Mouse (Mus musculus) heart, embryonic 14.5 days (tissue): ENCODE measurements around the gene Pir. TPM values are rescaled to one million over a fixed set of nuclear protein-coding genes. Genes with fewer than 3 reads are reported as not detected.

Experiments
- ATAC-seq: fragments of 200-750 bp; cut with Nextera tagmentation; 2 replicates; pipeline ENCODE4 v1.8.0; 2017; ENCODE audit warnings: low read depth, moderate TSS enrichment; ENCODE audit not compliant: insufficient number of reproducible peaks, insufficient read depth, low FRiP score
- H3K27ac ChIP-seq, 2 experiments: fragments of 200-500 bp in 1 of 2; fragments of 300-500 bp in 1 of 2; sonication (generic) in 1 of 2; replicated peaks in 1 of 2; 2 replicates each; pipeline ENCODE4 v1.5.1; 2012 to 2014; ENCODE audit warnings: low read depth in 2 of 2, low read length in 2 of 2, control low read depth in 1 of 2, mild to moderate bottlenecking in 1 of 2, mixed read lengths in 1 of 2; ENCODE audit not compliant: control insufficient read depth in 1 of 2, insufficient read depth in 1 of 2
- H3K27me3 ChIP-seq: fragments of 300-500 bp; sonication (generic); 2 replicates; pipeline ENCODE4 v1.6.1; 2014; ENCODE audit warnings: mild to moderate bottlenecking, low read length, control low read depth; ENCODE audit not compliant: control insufficient read depth, insufficient read depth
- H3K36me3 ChIP-seq: fragments of 300-500 bp; sonication (generic); 2 replicates; pipeline ENCODE4 v1.6.1; 2014; ENCODE audit warnings: mild to moderate bottlenecking, control low read depth, low read length, mixed read lengths; ENCODE audit not compliant: control insufficient read depth, insufficient read depth
- H3K4me1 ChIP-seq, 2 experiments: fragments of 200-500 bp in 1 of 2; fragments of 300-500 bp in 1 of 2; sonication (generic) in 1 of 2; 2 replicates each; pipeline ENCODE4 v1.6.1; 2012 to 2014; ENCODE audit warnings: low read length in 2 of 2, control low read depth in 1 of 2, mixed read lengths in 1 of 2; ENCODE audit not compliant: control insufficient read depth in 2 of 2, insufficient read depth in 2 of 2
- H3K4me2 ChIP-seq: fragments of 300-500 bp; sonication (generic); 2 replicates; pipeline ENCODE4 v1.6.1; 2014; ENCODE audit warnings: mild to moderate bottlenecking, low read length
- H3K4me3 ChIP-seq, 2 experiments: fragments of 200-500 bp in 1 of 2; fragments of 300-500 bp in 1 of 2; sonication (generic) in 1 of 2; 2 replicates each; pipeline ENCODE4 v1.5.1; 2012 to 2014; ENCODE audit warnings: low read length in 2 of 2, mild to moderate bottlenecking in 2 of 2, control low read depth in 1 of 2, low read depth in 1 of 2, moderate library complexity in 1 of 2; ENCODE audit not compliant: control insufficient read depth in 1 of 2, insufficient read depth in 1 of 2
- H3K9ac ChIP-seq: fragments of 300-500 bp; sonication (generic); 2 replicates; pipeline ENCODE4 v1.6.1; 2014; ENCODE audit warnings: mild to moderate bottlenecking, low read length
- H3K9me3 ChIP-seq: fragments of 300-500 bp; sonication (generic); 2 replicates; pipeline ENCODE4 v1.6.1; 2016; ENCODE audit warnings: low read length, control low read depth; ENCODE audit not compliant: control insufficient read depth
- WGBS: fragments of 180-500 bp; shearing (Covaris S2); extraction: QIAGEN DNeasy Blood & Tissue Kit; methylation state at CpG from one replicate; pipeline ENCODE4 v1.1.7; 2014; 5-methylcytosine and 5-hydroxymethylcytosine counted together
- polyA plus RNA-seq: library from polyadenylated mRNA; unstranded; fragments of >200 nt; fragmentation: Nextera tagmentation; extraction: Ambion mirVana; gene quantifications from 2 replicates; pipeline ENCODE4 v1.2.1, GENCODE M21; 2014

The Pir gene
- polyA plus RNA-seq, 1 experiment from 2014 or later: 8.0 TPM

DNA sequence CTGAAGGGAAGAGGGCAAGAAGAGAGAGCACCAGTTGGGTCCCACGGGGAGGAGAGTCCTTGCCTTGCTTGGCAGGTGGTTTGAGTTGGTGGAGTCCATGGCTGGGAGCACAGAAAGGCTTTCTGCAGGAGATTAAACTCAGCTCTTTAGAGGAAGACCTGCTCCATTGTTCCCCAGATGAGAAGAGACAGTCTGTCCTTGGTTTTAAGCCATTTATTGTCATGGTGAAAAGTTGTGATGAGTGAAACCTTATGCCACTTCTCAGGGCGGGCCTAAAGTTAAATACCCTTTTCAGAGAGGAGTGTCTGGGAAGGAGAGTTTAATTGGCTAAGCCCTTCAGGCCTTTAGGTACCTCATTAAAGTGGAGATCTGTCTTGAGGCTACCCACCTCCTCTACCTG lies 6.9 kb upstream of the Pir start:
- Histone ChIP-seq H3K9me3 (no peaks in the 10 kb centered on the region), H3K9ac (no peak overlapping the region), H3K36me3 (no peaks in the 10 kb centered on the region), H3K4me1 (no peaks in the 10 kb centered on the region), H3K27me3 (no peaks in the 10 kb centered on the region), H3K27ac (no peak overlapping the region), H3K4me2 (no peak overlapping the region), H3K4me3 (no peak overlapping the region)
- 63% methylated on average over 2 of the region's 2 CpGs for WGBS
- ATAC-seq: no peak

DNA sequence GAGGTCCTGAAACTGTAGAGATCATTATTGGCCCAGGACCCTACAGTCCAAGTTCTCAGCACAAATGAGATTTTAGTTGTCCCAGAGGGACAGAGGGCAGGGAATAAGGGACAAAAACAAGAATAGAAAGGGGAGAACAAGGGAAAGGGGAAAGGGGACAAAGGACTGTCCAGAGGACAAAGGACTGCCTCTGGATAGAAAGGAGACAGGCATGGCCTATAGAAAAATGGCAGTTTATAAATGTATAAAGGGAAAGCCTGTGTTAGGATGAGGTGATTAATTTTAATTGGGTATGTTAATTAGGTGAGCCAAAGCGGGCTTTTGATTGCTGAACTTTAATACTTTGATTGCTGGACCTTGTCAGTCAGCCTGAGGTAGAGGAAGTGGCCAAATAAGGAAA lies 4.3 kb upstream of the Pir start:
- Histone ChIP-seq H3K36me3 (no peaks in the 10 kb centered on the region), H3K9ac (no peak overlapping the region), H3K27ac (no peak overlapping the region), H3K4me3 (no peak overlapping the region), H3K4me1 (no peaks in the 10 kb centered on the region), H3K4me2 (no peak overlapping the region), H3K9me3 (no peaks in the 10 kb centered on the region), H3K27me3 (no peaks in the 10 kb centered on the region)
- ATAC-seq: no peak
- WGBS: 50% methylated on average over 1 of the region's 1 CpGs

DNA sequence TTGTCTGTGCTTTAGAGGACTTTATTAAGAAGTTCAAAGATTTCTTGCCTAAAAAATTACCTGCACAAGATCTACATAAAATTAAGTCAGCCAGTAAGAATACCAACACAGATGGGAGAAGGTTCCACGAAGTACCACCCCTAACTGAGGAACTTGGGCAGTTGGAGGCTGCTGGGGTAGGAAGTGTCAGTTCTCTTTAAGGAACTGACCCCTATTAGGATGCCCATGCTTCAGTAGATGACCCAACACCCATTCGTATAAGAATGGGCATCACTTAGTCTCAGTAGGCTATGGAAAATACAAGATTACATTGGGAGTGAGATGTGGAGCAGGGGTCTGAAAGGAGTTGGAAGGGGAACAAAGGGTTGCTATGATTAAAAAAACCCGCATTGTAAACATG lies 1.4 kb downstream of the Pir start:
- no peak for ATAC-seq
- H3K27ac ChIP-seq: no peak overlapping the region
- H3K9me3 ChIP-seq: no peaks in the 10 kb centered on the region
- no peaks in the 10 kb centered on the region for H3K27me3 ChIP-seq
- no peak overlapping the region for H3K4me2 ChIP-seq
- no peak overlapping the region for H3K9ac ChIP-seq
- H3K36me3 ChIP-seq: no peaks in the 10 kb centered on the region
- WGBS: 82% methylated on average over 3 of the region's 3 CpGs
- H3K4me3 ChIP-seq: no peak overlapping the region
- H3K4me1 ChIP-seq: no peaks in the 10 kb centered on the region

DNA sequence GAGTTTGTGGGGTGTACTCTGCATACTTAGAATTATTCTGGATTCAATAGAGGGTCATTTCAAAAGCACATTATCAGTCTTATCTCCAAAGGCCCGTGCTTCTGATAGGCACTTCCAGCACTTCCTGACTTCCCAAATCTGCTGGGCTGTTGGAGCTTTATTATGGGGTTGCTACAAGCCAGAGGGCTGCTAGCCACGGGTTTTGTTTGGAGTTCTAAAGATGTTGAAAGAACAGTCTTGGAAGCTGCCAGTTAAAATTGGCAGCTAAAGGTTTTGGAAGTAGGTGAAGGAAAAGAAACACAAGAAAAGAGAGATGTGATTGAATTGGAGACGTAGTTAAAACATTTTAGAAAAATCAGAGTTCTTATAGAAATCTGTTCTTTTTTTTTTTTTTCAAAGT lies 6.4 kb downstream of the Pir start:
- Histone ChIP-seq H3K4me1 (no peaks in the 10 kb centered on the region), H3K9ac (no peak overlapping the region), H3K9me3 (no peaks in the 10 kb centered on the region), H3K4me2 (no peak overlapping the region), H3K27ac (no peak overlapping the region), H3K27me3 (no peaks in the 10 kb centered on the region), H3K36me3 (no peaks in the 10 kb centered on the region), H3K4me3 (no peak overlapping the region)
- WGBS: 34% methylated on average over 3 of the region's 3 CpGs
- ATAC-seq: no peak

DNA sequence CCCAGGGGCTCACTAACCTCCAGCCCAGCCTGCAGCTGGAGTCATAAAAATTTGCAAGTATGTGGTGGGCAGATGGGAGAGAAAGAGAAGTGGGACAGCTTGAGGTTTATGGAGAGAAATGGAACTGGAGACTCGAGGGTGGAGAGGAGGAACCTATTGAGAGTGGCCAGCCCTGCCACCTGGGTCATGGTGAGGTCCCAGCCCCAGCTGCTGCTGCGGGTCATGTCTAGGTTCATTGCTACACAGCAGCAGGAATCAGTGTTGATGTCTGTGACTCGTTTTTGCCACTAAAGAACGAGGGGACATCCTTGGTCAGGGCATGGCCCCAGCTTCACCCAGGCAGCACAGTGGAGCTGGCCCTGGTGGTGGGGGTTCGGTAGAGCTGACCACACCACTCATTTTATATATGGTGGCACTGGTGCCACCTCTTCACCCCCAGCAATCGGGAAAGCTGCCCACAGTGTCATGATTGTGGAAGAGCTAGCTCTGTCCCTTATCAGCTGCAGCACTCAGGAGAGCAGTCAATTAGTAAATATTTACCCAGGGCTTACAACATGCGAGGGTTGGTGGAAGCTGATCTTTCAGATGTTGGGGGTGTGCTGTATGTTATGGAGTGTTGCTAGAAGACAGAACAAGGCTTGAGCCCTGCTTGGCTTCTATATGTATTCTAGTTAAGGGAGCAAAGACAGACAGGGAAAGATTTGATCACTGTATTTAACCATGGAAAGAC lies 11.9 kb downstream of the Pir start:
- Histone ChIP-seq H3K27ac (no peak overlapping the region), H3K9me3 (no peaks in the 10 kb centered on the region), H3K27me3 (no peaks in the 10 kb centered on the region), H3K36me3 (no peaks in the 10 kb centered on the region), H3K4me2 (no peak overlapping the region), H3K9ac (no peak overlapping the region), H3K4me1 (no peaks in the 10 kb centered on the region), H3K4me3 (no peak overlapping the region)
- ATAC-seq: no peak
- 61% methylated on average over 7 of the region's 7 CpGs for WGBS

DNA sequence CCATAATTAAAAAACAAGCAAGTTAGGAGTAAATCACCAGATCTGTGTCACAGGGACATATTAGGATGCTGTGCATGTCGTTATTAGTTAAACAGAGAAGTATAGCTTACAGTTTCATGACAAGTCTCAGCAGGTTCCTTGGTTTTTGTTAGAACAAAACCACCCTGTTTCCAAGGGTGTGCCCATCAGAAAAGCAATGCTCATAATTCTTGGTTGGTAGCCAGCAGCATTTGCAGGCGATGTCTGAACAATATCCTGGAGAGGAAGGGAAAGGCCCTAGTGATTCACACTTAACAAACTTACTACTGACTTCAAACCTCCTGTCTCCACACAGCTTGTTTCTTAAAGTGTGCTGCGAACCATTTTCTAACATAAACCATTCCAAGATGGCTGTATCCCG lies 14.6 kb downstream of the Pir start:
- Histone ChIP-seq H3K27me3 (no peaks in the 10 kb centered on the region), H3K9ac (no peak overlapping the region), H3K36me3 (no peaks in the 10 kb centered on the region), H3K4me2 (no peak overlapping the region), H3K4me3 (no peak overlapping the region), H3K27ac (no peak overlapping the region), H3K4me1 (no peaks in the 10 kb centered on the region), H3K9me3 (no peaks in the 10 kb centered on the region)
- WGBS: 77% methylated on average over 4 of the region's 4 CpGs
- no peak for ATAC-seq

DNA sequence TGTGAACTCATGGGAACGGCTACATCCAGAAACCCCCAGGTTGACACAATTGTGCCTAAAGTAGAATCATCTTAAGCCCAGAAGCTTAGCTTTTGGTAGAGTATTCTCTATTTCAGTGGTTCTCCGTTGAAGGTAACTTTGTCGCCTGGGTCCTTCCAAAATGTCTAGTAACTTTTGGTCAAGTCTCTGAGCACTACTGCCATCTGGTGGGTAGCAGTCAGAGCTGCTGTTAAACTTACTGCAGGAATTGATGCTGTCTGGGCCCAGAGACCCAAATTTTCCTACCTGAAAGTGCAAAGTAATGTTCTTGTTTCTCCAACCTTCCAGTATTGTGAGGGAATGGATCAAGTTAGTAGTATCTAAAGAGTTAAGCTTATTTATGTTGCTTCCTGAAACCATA lies 17.9 kb downstream of the Pir start:
- no peak overlapping the region for H3K27ac ChIP-seq
- ATAC-seq: no peak
- H3K4me1 ChIP-seq: no peaks in the 10 kb centered on the region
- H3K4me3 ChIP-seq: no peak overlapping the region
- WGBS: 58% methylated on average over 3 of the region's 3 CpGs
- H3K36me3 ChIP-seq: no peaks in the 10 kb centered on the region
- no peaks in the 10 kb centered on the region for H3K27me3 ChIP-seq
- H3K9ac ChIP-seq: no peak overlapping the region
- no peaks in the 10 kb centered on the region for H3K9me3 ChIP-seq
- H3K4me2 ChIP-seq: no peak overlapping the region

DNA sequence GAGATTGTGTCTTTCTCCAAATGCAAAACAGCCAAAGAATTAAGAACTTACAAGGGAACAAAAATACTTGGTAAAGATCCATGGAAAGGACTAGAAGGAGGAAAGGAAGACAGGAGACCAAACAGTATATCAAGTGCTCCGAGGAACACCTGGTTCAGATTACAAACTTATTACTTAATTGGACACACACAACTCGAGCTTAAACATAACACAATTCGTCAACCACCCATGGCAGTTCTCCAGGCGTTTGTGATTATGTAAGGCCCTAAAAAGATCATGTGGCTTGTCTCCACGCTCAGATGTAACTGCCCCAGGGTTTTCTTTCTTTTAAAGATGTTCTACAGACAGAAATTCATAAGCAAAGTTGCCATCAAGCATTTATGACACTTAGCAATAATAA lies 22.0 kb downstream of the Pir start:
- H3K27me3 ChIP-seq: no peaks in the 10 kb centered on the region
- no peak overlapping the region for H3K9ac ChIP-seq
- H3K27ac ChIP-seq: no peak overlapping the region
- no peak for ATAC-seq
- H3K4me1 ChIP-seq: no peaks in the 10 kb centered on the region
- no peaks in the 10 kb centered on the region for H3K36me3 ChIP-seq
- H3K9me3 ChIP-seq: no peaks in the 10 kb centered on the region
- H3K4me3 ChIP-seq: no peak overlapping the region
- 58% methylated on average over 5 of the region's 5 CpGs for WGBS
- H3K4me2 ChIP-seq: no peak overlapping the region
